Mouse (Mus musculus): ENCODE results near the gene Rbks. TPM values are rescaled to one million over a fixed set of nuclear protein-coding genes. Genes with fewer than 3 reads are reported as not detected.

Rbks gene
- 4.5 and 5.5 TPM in 2 replicates for polyA plus RNA-seq (2015; fragmentation: Nextera tagmentation; extraction: Ambion mirVana)

GRCm38 (mm10) chr5:31696971-31697643 is at the start of gene Rbks:
TSS of gene Rbks (minus strand) at chr5:31697627.
- Histone ChIP-seq H3K9ac (peak within 1 kb of the TSS; percentile 81), H3K4me1 (peaks cover 24% of the 10 kb centered on the region), H3K4me3 (replicated peaks) (peak within 1 kb of the TSS; percentile 86), H3K27ac (peak within 1 kb of the TSS; percentile 97), H3K9me3 (replicated peaks) (no peaks in the 10 kb centered on the region), H3K36me3 (peaks cover 4% of the 10 kb centered on the region; the same call in 1 of the 2 replicates), H3K4me2 (peak within 1 kb of the TSS; percentile 78), H3K27me3 (no peaks in the 10 kb centered on the region)
- ATAC-seq (replicated peaks; ENCODE audit: low FRiP score): peak; percentile 77; the same call in 1 of the 2 replicates
- 6% methylated on average over 18 of the region's 18 CpGs for WGBS

DNA sequence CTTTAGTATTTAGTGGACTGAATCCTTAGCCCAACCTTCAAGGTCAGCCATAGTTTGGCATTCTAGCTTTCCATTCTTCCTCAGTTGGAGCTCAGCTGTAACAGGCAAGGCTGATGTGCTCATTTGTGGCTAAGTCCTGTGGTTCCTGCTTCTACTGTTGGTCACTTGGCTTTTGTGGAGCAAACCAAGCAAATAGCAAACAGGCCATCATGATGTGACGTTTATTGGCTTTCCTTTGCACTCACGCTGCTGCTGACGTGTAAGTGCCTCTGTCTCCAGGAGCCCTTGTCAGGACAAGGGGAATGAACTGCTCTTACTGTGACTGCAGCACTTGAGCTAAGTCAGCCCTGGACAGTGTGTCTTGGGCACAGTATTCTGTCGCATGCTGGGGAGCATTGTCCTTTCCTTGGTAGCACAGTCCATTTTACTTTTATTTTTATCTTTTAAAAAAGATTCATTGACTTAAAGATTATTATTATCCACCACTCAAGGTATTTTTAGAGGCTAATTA is 45.1 kb upstream of the Rbks start:
- Histone ChIP-seq H3K9me3 (replicated peaks) (no peaks in the 10 kb centered on the region), H3K4me1 (no peaks in the 10 kb centered on the region), H3K27ac (no peak overlapping the region), H3K9ac (no peak overlapping the region), H3K4me3 (replicated peaks) (no peak overlapping the region), H3K4me2 (no peak overlapping the region), H3K36me3 (no peaks in the 10 kb centered on the region), H3K27me3 (no peaks in the 10 kb centered on the region)
- 60% methylated on average over 4 of the region's 4 CpGs for WGBS
- no peak for ATAC-seq (replicated peaks; ENCODE audit: low FRiP score)

- Histone ChIP-seq H3K9ac (no peak overlapping the region), H3K36me3 (no peaks in the 10 kb centered on the region), H3K4me2 (no peak overlapping the region), H3K27ac (no peak overlapping the region), H3K27me3 (no peaks in the 10 kb centered on the region), H3K4me3 (replicated peaks) (no peak overlapping the region), H3K9me3 (replicated peaks) (no peaks in the 10 kb centered on the region), H3K4me1 (no peaks in the 10 kb centered on the region)
- no peak for ATAC-seq (replicated peaks; ENCODE audit: low FRiP score)
- 100% methylated on average over 1 of the region's 1 CpGs for WGBS
These were observed 44.5 kb upstream of the Rbks start for GRCm38 (mm10) chr5:31741931-31742330.

- no peak for ATAC-seq (replicated peaks; ENCODE audit: low FRiP score)
- no peak overlapping the region for H3K4me3 ChIP-seq (replicated peaks)
- no peaks in the 10 kb centered on the region for H3K36me3 ChIP-seq
- H3K9me3 ChIP-seq (replicated peaks): no peaks in the 10 kb centered on the region
- peak overlapping the region; percentile 45 for H3K27ac ChIP-seq
- H3K4me1 ChIP-seq: 0 out of 2 replicates have a peak, but pooled peaks cover 12% of the 10 kb centered on the region
- 36% methylated on average over 3 of the region's 3 CpGs for WGBS
- H3K9ac ChIP-seq: no peak overlapping the region
- H3K4me2 ChIP-seq: no peak overlapping the region
- H3K27me3 ChIP-seq: no peaks in the 10 kb centered on the region
These were observed 35.4 kb upstream of the Rbks start for GRCm38 (mm10) chr5:31732644-31733338.

- Histone ChIP-seq H3K36me3 (no peaks in the 10 kb centered on the region), H3K9ac (no peak overlapping the region), H3K9me3 (replicated peaks) (no peaks in the 10 kb centered on the region), H3K4me2 (no peak overlapping the region), H3K4me3 (replicated peaks) (no peak overlapping the region), H3K4me1 (0 out of 2 replicates have a peak, but pooled peaks cover 8% of the 10 kb centered on the region), H3K27ac (no peak overlapping the region), H3K27me3 (no peaks in the 10 kb centered on the region)
- no peak for ATAC-seq (replicated peaks; ENCODE audit: low FRiP score)
- 73% methylated on average over 5 of the region's 5 CpGs for WGBS
These were observed 30.0 kb upstream of the Rbks start for GRCm38 (mm10) chr5:31727456-31727855.

DNA sequence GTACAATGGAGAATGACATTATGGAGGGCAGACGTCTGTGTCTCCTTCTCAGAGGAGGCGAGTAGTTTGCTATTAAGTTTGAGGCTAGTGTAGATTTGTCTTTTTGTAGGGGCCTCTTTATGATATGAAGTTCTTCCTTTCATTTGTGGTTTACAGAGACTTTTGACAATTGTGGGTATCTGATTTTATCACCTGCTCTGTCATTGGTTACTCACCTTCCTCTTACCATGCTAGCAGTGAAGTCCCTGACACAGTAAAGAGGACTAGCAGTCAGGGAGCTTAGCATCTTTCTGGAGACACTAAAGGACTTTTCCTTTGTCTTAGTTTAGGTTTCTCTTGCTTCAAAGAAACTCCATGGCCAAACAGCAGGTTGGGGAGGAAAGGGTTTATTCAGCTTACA is 28.5 kb upstream of the Rbks start:
- Histone ChIP-seq H3K27me3 (no peaks in the 10 kb centered on the region), H3K4me1 (0 out of 2 replicates have a peak, but pooled peaks cover 8% of the 10 kb centered on the region), H3K4me2 (no peak overlapping the region), H3K9me3 (replicated peaks) (no peaks in the 10 kb centered on the region), H3K27ac (no peak overlapping the region), H3K4me3 (replicated peaks) (no peak overlapping the region), H3K9ac (no peak overlapping the region), H3K36me3 (no peaks in the 10 kb centered on the region)
- no peak for ATAC-seq (replicated peaks; ENCODE audit: low FRiP score)
- 83% methylated on average over 2 of the region's 2 CpGs for WGBS

DNA sequence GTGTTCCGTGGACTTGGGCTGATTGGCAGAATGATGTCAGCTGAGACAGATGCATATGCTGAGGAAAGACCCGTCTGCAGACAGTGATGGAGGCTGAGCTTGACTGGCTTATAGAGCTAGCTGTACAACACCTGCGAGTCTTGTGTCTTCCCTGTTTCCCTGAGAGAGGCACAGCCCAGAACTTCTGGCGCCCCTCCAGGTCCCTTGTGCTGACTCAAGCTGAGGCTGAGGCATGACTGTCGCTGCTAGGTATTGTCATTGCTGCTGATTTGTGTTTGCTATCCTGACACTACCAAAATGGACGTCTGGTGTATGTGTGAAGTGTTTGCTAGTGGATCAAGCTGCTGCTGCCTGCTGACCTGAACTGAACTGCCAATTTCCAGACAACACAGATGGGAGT is 27.1 kb upstream of the Rbks start:
- Histone ChIP-seq H3K4me2 (no peak overlapping the region), H3K4me3 (replicated peaks) (no peak overlapping the region), H3K9me3 (replicated peaks) (no peaks in the 10 kb centered on the region), H3K9ac (no peak overlapping the region), H3K36me3 (no peaks in the 10 kb centered on the region), H3K27me3 (no peaks in the 10 kb centered on the region), H3K4me1 (peaks cover 5% of the 10 kb centered on the region; the same call in 1 of the 2 replicates), H3K27ac (no peak overlapping the region)
- no peak for ATAC-seq (replicated peaks; ENCODE audit: low FRiP score)
- WGBS: 72% methylated on average over 6 of the region's 6 CpGs

- WGBS: 63% methylated on average over 4 of the region's 4 CpGs
- Histone ChIP-seq H3K4me3 (replicated peaks) (no peak overlapping the region), H3K27ac (peak overlapping the region; percentile 9), H3K4me1 (peaks cover 29% of the 10 kb centered on the region), H3K27me3 (no peaks in the 10 kb centered on the region), H3K4me2 (no peak overlapping the region), H3K36me3 (peaks cover 4% of the 10 kb centered on the region; the same call in 1 of the 2 replicates), H3K9ac (no peak overlapping the region), H3K9me3 (replicated peaks) (no peaks in the 10 kb centered on the region)
- no peak for ATAC-seq (replicated peaks; ENCODE audit: low FRiP score)
These were observed 18.2 kb upstream of the Rbks start for GRCm38 (mm10) chr5:31715486-31716150.

DNA sequence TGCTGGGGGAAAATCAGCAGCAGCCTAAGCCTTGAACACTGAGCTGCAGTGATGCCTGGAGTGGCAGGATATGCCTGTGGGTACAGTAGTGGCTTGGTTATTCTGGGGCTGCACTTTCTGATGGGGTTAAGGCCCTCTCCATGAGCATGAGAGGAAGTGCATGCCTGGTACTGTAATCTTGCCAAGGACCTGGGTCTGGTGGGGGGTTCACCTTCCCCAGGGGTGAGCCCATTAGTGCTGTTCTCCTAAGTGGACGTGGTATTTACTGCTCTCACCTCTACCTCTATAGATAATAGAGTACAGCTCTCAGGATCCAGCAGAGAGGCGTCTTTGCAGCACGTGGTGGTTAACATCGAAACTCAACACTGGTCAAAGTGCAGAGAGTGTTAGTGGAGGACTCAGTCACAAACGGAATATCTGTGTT is 16.4 kb upstream of the Rbks start:
- Histone ChIP-seq H3K4me2 (no peak overlapping the region), H3K4me3 (replicated peaks) (no peak overlapping the region), H3K4me1 (peaks cover 24% of the 10 kb centered on the region), H3K36me3 (peaks cover 14% of the 10 kb centered on the region), H3K9me3 (replicated peaks) (no peaks in the 10 kb centered on the region), H3K27ac (peak overlapping the region; percentile 86), H3K27me3 (no peaks in the 10 kb centered on the region), H3K9ac (no peak overlapping the region)
- WGBS: 59% methylated on average over 5 of the region's 5 CpGs
- 0 out of 2 replicates have a peak, but pooled peaks have one; percentile 12 for ATAC-seq (replicated peaks; ENCODE audit: low FRiP score)

DNA sequence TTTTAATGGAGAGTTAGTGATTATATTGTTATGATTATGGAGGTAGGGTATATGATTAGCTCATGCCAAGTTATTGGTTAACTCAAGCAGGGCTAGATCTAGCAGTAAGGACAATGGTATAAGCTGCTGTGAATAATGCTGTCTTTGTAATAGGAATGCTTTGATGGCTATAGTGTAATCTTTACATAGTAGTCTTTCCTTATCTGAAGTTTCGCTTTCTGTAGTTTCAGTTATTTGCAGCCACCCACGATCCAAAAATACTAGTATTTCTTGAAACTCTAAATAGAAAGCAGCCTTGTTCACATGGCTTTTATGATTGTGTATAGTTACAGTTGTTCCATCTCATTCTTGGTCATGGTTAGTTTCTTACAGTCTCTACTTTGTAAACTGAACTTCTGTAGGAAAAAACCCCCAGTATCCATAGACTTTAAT is 15.9 kb upstream of the Rbks start:
- H3K4me3 ChIP-seq (replicated peaks): no peak overlapping the region
- no peak overlapping the region for H3K4me2 ChIP-seq
- H3K9me3 ChIP-seq (replicated peaks): no peaks in the 10 kb centered on the region
- no peak overlapping the region for H3K9ac ChIP-seq
- peaks cover 14% of the 10 kb centered on the region for H3K36me3 ChIP-seq
- H3K4me1 ChIP-seq: peaks cover 22% of the 10 kb centered on the region
- peak; percentile 86; the same call in 1 of the 2 replicates for ATAC-seq (replicated peaks; ENCODE audit: low FRiP score)
- peak overlapping the region; percentile 86 for H3K27ac ChIP-seq
- 75% methylated on average over 2 of the region's 2 CpGs for WGBS
- H3K27me3 ChIP-seq: no peaks in the 10 kb centered on the region

DNA sequence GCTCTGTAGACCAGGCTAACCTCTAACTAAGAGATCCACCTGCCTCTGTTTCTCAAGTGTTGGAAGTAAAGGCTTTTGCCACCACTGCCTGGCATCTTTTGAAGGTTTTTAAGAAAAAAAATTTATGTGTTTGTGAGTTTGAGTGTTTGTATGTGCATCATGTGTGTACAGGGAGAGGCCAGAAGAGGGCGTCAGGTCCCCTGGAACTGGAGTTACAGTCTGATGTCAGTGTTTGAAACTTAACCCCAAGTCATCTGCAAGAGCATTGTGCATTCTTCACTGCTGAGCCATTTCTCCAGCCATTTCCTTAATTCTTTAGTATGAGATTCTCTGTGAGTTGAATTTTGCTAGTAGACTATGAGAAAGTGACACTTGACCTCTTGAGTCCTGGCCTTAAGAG is 12.0 kb upstream of the Rbks start:
- no peak overlapping the region for H3K27ac ChIP-seq
- H3K4me1 ChIP-seq: peaks cover 12% of the 10 kb centered on the region
- H3K4me3 ChIP-seq (replicated peaks): no peak overlapping the region
- no peaks in the 10 kb centered on the region for H3K27me3 ChIP-seq
- no peak overlapping the region for H3K4me2 ChIP-seq
- WGBS: 80% methylated on average over 1 of the region's 1 CpGs
- H3K9me3 ChIP-seq (replicated peaks): no peaks in the 10 kb centered on the region
- H3K36me3 ChIP-seq: peaks cover 21% of the 10 kb centered on the region
- no peak overlapping the region for H3K9ac ChIP-seq
- ATAC-seq (replicated peaks; ENCODE audit: low FRiP score): no peak

DNA sequence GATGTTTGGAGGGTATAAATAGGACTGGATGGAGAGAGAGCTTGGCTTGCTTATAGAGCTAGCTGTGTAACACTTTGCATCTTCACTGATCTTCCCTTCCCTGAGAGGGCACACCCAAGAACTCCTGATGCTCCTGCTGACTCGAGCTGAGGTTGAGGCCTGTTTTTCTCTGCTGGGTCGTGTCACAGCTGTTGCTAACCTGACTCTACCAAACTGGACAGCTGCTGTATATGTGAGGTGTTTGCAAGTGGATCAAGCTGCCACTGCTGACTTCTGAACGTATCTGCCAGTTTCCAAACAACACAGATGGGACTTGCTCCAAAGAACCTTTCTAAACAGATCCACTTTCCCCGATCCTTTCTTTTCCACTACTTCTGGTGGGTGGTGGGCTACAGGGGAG is 9.4 kb upstream of the Rbks start:
- Histone ChIP-seq H3K36me3 (peaks cover 44% of the 10 kb centered on the region), H3K4me3 (replicated peaks) (no peak overlapping the region), H3K4me1 (no peaks in the 10 kb centered on the region), H3K4me2 (no peak overlapping the region), H3K9me3 (replicated peaks) (no peaks in the 10 kb centered on the region), H3K27ac (no peak overlapping the region), H3K27me3 (no peaks in the 10 kb centered on the region), H3K9ac (no peak overlapping the region)
- WGBS: 75% methylated on average over 4 of the region's 4 CpGs
- ATAC-seq (replicated peaks; ENCODE audit: low FRiP score): no peak

Measured in kidney, embryonic 15.5 days (tissue).